Mouse (Mus musculus) midbrain, embryonic 13.5 days (tissue): ENCODE measurements at regions not wholly inside any gene's neighbourhood (a gene's known extent, or its start where the extent isn't known, plus 50 kb on each side); places are given as distances from the start of the nearest gene placed in this dataset.

ENCODE experiments used
- ATAC-seq: fragments of 200-750 bp; cut with Nextera tagmentation; 2 replicates; pipeline ENCODE4 v1.8.0; 2017; ENCODE audit warnings: mild to moderate bottlenecking, moderate TSS enrichment, moderate library complexity
- H3K27ac ChIP-seq: fragments of 300-500 bp; sonication (generic); 2 replicates; pipeline ENCODE4 v1.5.1; 2015; ENCODE audit warnings: inconsistent platforms, mild to moderate bottlenecking, moderate library complexity
- H3K27me3 ChIP-seq: fragments of 300-500 bp; sonication (generic); 2 replicates; pipeline ENCODE4 v1.6.1; 2015; ENCODE audit warnings: mild to moderate bottlenecking, inconsistent platforms
- H3K36me3 ChIP-seq: fragments of 300-500 bp; sonication (generic); 2 replicates; pipeline ENCODE4 v1.6.1; 2015; ENCODE audit warnings: mild to moderate bottlenecking, inconsistent platforms
- H3K4me1 ChIP-seq: fragments of 300-500 bp; sonication (generic); replicated peaks from 2 replicates; pipeline ENCODE4 v1.6.1; 2015; ENCODE audit warnings: inconsistent platforms
- H3K4me2 ChIP-seq: fragments of 300-500 bp; sonication (generic); replicated peaks from 2 replicates; pipeline ENCODE4 v1.6.1; 2015; ENCODE audit warnings: moderate library complexity, mild to moderate bottlenecking, inconsistent platforms
- H3K4me3 ChIP-seq: fragments of 300-500 bp; sonication (generic); replicated peaks from 2 replicates; pipeline ENCODE4 v1.5.1; 2015; ENCODE audit warnings: mild to moderate bottlenecking, inconsistent platforms
- H3K9ac ChIP-seq: fragments of 300-500 bp; sonication (generic); replicated peaks from 2 replicates; pipeline ENCODE4 v1.6.1; 2015; ENCODE audit warnings: mild to moderate bottlenecking, inconsistent platforms
- H3K9me3 ChIP-seq: fragments of 300-500 bp; sonication (generic); 2 replicates; pipeline ENCODE4 v1.6.1; 2016; ENCODE audit warnings: mild to moderate bottlenecking, inconsistent platforms
- WGBS: fragments of 180-500 bp; shearing (Covaris S2); methylation state at CpG from one replicate; pipeline ENCODE4 v1.1.7; 2015; 5-methylcytosine and 5-hydroxymethylcytosine counted together

- peak; percentile 63; the same call in 1 of the 2 replicates for ATAC-seq
- H3K27me3 ChIP-seq, result no peaks in the 10 kb centered on the region
- H3K36me3 ChIP-seq, result no peaks in the 10 kb centered on the region
- H3K4me1 ChIP-seq, result no peaks in the 10 kb centered on the region
- no peak overlapping the region for H3K4me3 ChIP-seq
- no peak overlapping the region for H3K4me2 ChIP-seq
- WGBS, result 89% methylated on average over 10 of the region's 10 CpGs
- no peak overlapping the region for H3K9ac ChIP-seq
- no peaks in the 10 kb centered on the region for H3K9me3 ChIP-seq
- no peak overlapping the region for H3K27ac ChIP-seq
These were observed 512.2 kb downstream of the Gbe1 start for GRCm38 (mm10) chr16:70825910-70826309.

GRCm38 (mm10) chr16:70835006-70835405, 521.3 kb downstream of the Gbe1 start:
- no peak overlapping the region for H3K4me3 ChIP-seq
- H3K9ac ChIP-seq, result no peak overlapping the region
- no peaks in the 10 kb centered on the region for H3K36me3 ChIP-seq
- ATAC-seq, result no peak
- no peaks in the 10 kb centered on the region for H3K4me1 ChIP-seq
- H3K4me2 ChIP-seq, result no peak overlapping the region
- 87% methylated on average over 8 of the region's 8 CpGs for WGBS
- H3K9me3 ChIP-seq, result no peaks in the 10 kb centered on the region
- no peak overlapping the region for H3K27ac ChIP-seq
- no peaks in the 10 kb centered on the region for H3K27me3 ChIP-seq

DNA sequence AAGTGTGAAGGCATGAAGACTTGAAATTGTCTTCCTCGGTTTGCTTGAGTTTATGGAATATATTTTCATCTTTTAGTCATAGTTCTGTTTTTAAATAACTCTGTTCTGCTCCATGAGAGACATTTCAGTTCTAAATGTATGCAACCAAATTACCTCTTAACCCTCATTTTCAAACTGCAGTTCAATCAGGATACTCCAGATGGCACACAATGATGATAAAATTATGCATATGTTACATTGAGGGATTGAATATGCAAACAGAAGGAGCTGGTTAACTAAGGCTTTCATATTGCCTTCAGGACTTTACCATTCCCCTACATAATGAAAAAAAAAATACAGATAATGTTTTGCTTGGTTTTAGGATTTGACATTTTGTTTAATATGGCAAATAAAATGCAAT, 524.4 kb downstream of the Gbe1 start:
- Histone ChIP-seq H3K27ac (no peak overlapping the region), H3K4me1 (no peaks in the 10 kb centered on the region), H3K9me3 (no peaks in the 10 kb centered on the region), H3K9ac (no peak overlapping the region), H3K4me3 (no peak overlapping the region), H3K36me3 (no peaks in the 10 kb centered on the region), H3K27me3 (no peaks in the 10 kb centered on the region), H3K4me2 (no peak overlapping the region)
- 84% methylated on average over 1 of the region's 1 CpGs for WGBS
- ATAC-seq, result no peak

GRCm38 (mm10) chr16:70868241-70868640, 554.5 kb downstream of the Gbe1 start:
- Histone ChIP-seq H3K27me3 (no peaks in the 10 kb centered on the region), H3K4me2 (no peak overlapping the region), H3K36me3 (no peaks in the 10 kb centered on the region), H3K4me1 (no peaks in the 10 kb centered on the region), H3K9ac (no peak overlapping the region), H3K27ac (no peak overlapping the region), H3K9me3 (no peaks in the 10 kb centered on the region), H3K4me3 (no peak overlapping the region)
- 78% methylated on average over 2 of the region's 2 CpGs for WGBS
- ATAC-seq, result no peak

- peak; percentile 70 for ATAC-seq
- Histone ChIP-seq H3K9ac (no peak overlapping the region), H3K4me3 (no peak overlapping the region)
These were observed 555.5 kb downstream of the Gbe1 start for GRCm38 (mm10) chr16:70869205-70869604.

DNA sequence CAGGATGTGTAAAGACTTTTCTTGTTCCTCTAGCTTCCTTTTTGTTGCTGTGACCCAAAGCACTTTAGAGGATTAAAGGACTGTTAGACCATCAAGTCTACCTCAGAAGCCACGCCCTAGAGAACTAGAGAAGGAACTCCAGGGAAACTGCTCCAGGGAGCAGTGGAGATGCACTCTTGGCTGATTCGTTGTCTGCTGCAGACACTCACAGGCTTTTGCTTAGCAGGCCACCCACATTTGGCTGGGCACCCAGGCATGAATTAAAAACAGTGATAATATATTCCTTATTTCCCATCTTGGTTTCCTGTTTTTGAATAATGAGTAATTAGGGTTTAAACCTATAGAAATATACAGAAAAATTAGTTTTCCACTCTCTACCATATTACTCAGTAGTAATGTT, 560.3 kb downstream of the Gbe1 start:
- no peaks in the 10 kb centered on the region for H3K36me3 ChIP-seq
- H3K27ac ChIP-seq, result no peak overlapping the region
- no peaks in the 10 kb centered on the region for H3K9me3 ChIP-seq
- H3K4me1 ChIP-seq, result no peaks in the 10 kb centered on the region
- H3K4me2 ChIP-seq, result no peak overlapping the region
- no peak overlapping the region for H3K4me3 ChIP-seq
- WGBS, result 53% methylated on average over 2 of the region's 2 CpGs
- no peak overlapping the region for H3K9ac ChIP-seq
- H3K27me3 ChIP-seq, result no peaks in the 10 kb centered on the region
- ATAC-seq, result no peak

More at GRCm38 (mm10) chr16:70869205-70869604, 555.5 kb downstream of the Gbe1 start:
- no peaks in the 10 kb centered on the region for H3K27me3 ChIP-seq
- no peaks in the 10 kb centered on the region for H3K36me3 ChIP-seq
- no peak overlapping the region for H3K4me2 ChIP-seq
- H3K27ac ChIP-seq, result no peak overlapping the region
- no peaks in the 10 kb centered on the region for H3K9me3 ChIP-seq
- no peaks in the 10 kb centered on the region for H3K4me1 ChIP-seq
- 62% methylated on average over 4 of the region's 4 CpGs for WGBS

DNA sequence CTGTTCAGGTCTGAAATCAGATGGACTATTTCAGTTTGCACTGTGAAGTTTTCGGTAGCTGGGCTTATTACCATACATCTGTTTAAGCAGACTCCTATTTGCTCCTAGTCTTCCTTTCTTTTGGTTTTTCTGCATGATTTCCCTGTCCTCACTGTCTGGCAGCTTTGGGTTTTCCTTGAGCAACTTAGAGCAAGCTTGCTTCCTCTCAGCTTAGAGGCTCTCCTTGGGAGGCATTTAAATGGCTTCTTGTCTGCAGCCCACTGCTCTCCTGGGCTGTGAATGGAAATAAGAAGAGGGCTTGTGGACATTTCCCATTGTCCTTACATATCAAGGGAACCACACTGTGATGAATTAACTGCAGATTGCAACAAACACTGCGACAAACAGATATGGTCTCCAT, 566.9 kb downstream of the Gbe1 start:
- no peaks in the 10 kb centered on the region for H3K9me3 ChIP-seq
- H3K27me3 ChIP-seq, result no peaks in the 10 kb centered on the region
- H3K27ac ChIP-seq, result peak overlapping the region; percentile 71
- H3K4me2 ChIP-seq, result peak overlapping the region; percentile 27
- H3K4me1 ChIP-seq, result peaks cover 11% of the 10 kb centered on the region
- 22% methylated on average over 2 of the region's 2 CpGs for WGBS
- H3K9ac ChIP-seq, result no peak overlapping the region
- no peaks in the 10 kb centered on the region for H3K36me3 ChIP-seq
- 0 out of 2 replicates have a peak, but pooled peaks have one; percentile 37 for ATAC-seq
- no peak overlapping the region for H3K4me3 ChIP-seq

DNA sequence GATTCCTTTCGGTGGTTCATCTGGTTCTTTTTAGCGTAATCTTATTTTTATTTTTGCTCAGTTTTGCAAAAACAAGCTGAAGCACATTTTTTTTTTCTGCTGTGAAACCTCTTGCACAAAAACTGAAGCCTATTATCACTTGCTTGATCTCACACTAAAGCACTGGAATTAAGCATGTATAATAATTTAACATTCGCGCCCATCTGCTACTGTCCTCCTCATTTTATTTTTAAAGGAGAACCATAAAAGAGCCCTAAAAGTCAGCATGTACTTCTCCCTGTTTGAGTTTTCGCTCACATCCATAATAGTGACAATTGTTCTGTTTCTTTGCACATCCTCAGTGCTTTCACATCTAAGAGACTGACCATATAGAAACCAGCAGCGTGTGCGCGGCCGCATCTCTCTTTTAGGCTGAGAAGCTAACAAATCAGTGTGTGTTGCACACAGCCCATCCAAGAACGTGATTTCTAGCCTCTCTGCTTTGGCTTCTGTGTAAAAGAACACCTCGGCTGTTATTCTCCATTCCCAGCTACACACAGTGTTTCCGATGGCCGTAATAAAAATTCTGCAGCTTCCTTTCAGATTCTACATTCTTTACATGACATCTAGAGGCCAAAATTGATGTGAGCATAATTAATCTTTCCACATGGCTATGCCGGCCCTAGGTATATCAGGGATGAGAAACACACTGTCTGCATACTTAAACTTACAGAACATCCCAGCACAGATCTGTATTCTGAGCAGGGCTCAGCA, 567.5 kb downstream of the Gbe1 start:
- H3K9me3 ChIP-seq, result no peaks in the 10 kb centered on the region
- no peaks in the 10 kb centered on the region for H3K36me3 ChIP-seq
- peaks cover 11% of the 10 kb centered on the region for H3K4me1 ChIP-seq
- no peaks in the 10 kb centered on the region for H3K27me3 ChIP-seq
- 0 out of 2 replicates have a peak overlapping the region, but pooled peaks have one; percentile 4 for H3K4me3 ChIP-seq
- peak; percentile 88 for ATAC-seq
- WGBS, result 55% methylated on average over 14 of the region's 14 CpGs
- H3K9ac ChIP-seq, result no peak overlapping the region; the same call in 1 of the 2 replicates
- peak overlapping the region; percentile 71 for H3K27ac ChIP-seq
- peak overlapping the region; percentile 27 for H3K4me2 ChIP-seq

DNA sequence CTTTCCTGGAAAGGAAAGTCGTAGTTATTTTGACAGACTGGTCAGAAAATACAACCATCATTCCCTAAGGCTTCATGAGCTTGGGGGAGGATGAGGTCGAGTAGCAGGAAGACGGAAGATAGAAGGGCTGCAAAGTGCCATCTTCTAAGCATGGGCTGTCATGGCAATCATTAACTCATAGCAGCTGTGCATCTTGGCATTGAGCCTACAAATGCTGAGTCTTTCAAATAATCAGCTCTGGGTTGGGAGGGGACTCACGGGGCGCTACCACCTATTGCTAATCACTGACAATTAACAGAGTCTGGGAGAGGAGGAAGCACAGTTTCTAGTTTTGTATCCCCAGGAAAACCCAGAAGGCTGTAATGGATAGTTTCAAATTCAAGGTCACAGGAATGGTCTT, 586.3 kb downstream of the Gbe1 start:
- no peaks in the 10 kb centered on the region for H3K4me1 ChIP-seq
- no peaks in the 10 kb centered on the region for H3K27me3 ChIP-seq
- no peak overlapping the region for H3K4me2 ChIP-seq
- WGBS, result 87% methylated on average over 5 of the region's 5 CpGs
- no peak overlapping the region for H3K27ac ChIP-seq
- H3K4me3 ChIP-seq, result no peak overlapping the region
- ATAC-seq, result no peak
- no peaks in the 10 kb centered on the region for H3K9me3 ChIP-seq
- no peaks in the 10 kb centered on the region for H3K36me3 ChIP-seq
- H3K9ac ChIP-seq, result no peak overlapping the region

DNA sequence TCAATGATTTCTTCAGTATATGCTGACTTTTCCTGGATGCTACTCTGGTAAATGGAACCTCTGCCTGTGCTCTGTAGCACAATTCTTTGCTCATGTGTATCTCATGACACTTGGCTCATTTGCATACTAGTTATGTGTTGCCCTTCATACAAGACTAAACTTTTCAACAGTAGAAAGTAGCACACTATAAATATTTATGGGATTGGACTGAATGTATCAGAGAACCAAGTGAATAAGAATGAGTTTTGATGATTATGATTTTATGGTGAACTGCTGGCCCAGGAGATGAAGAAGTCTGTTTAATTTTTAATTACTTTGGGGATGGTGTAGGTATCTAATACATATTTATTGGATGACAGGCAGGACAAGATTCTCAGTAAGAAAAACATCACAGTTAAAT, 606.3 kb downstream of the Gbe1 start:
- Histone ChIP-seq H3K4me3 (no peak overlapping the region), H3K36me3 (no peaks in the 10 kb centered on the region), H3K4me1 (no peaks in the 10 kb centered on the region), H3K4me2 (no peak overlapping the region), H3K9ac (no peak overlapping the region), H3K27ac (no peak overlapping the region), H3K9me3 (no peaks in the 10 kb centered on the region), H3K27me3 (no peaks in the 10 kb centered on the region)
- peak; percentile 68 for ATAC-seq

GRCm38 (mm10) chr16:70929651-70930050, 615.9 kb downstream of the Gbe1 start:
- 67% methylated on average over 1 of the region's 1 CpGs for WGBS
- H3K4me3 ChIP-seq, result no peak overlapping the region
- H3K4me1 ChIP-seq, result no peaks in the 10 kb centered on the region
- H3K27ac ChIP-seq, result no peak overlapping the region
- no peak overlapping the region for H3K9ac ChIP-seq
- H3K36me3 ChIP-seq, result no peaks in the 10 kb centered on the region
- no peak for ATAC-seq
- no peak overlapping the region for H3K4me2 ChIP-seq
- H3K27me3 ChIP-seq, result no peaks in the 10 kb centered on the region
- H3K9me3 ChIP-seq, result no peaks in the 10 kb centered on the region

DNA sequence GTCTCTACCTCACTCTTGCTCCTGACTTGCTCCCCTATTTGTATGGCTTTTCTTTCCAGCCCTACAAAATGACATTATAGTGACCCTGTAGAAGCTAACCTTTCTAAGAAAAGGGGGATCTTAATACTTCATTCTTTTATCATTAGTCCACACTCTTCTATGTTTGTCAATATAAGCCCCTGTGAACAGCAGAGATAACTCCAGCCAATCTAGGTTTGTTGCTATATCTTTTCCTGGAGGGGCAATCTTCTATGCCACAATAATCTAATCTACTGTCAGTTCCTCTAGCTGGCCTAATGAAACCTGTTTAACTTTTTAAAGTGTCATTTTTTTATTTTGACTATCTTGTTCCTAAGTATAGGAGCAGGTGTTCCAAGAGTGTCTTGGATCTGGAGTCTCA, 622.2 kb downstream of the Gbe1 start:
- no peak overlapping the region for H3K4me2 ChIP-seq
- H3K27ac ChIP-seq, result no peak overlapping the region
- no peak for ATAC-seq
- H3K4me3 ChIP-seq, result no peak overlapping the region
- H3K36me3 ChIP-seq, result no peaks in the 10 kb centered on the region
- H3K9me3 ChIP-seq, result peaks cover 5% of the 10 kb centered on the region; the same call in 1 of the 2 replicates
- H3K9ac ChIP-seq, result no peak overlapping the region
- H3K4me1 ChIP-seq, result no peaks in the 10 kb centered on the region
- no peaks in the 10 kb centered on the region for H3K27me3 ChIP-seq

GRCm38 (mm10) chr16:70952937-70953336, 639.2 kb downstream of the Gbe1 start:
- Histone ChIP-seq H3K27ac (no peak overlapping the region), H3K9ac (no peak overlapping the region), H3K27me3 (no peaks in the 10 kb centered on the region), H3K9me3 (no peaks in the 10 kb centered on the region), H3K4me3 (no peak overlapping the region), H3K4me1 (no peaks in the 10 kb centered on the region), H3K36me3 (no peaks in the 10 kb centered on the region), H3K4me2 (no peak overlapping the region)
- WGBS, result 97% methylated on average over 2 of the region's 2 CpGs
- ATAC-seq, result no peak
